Mouse (Mus musculus): ENCODE data around the gene Gm10188.

Gm10188 gene

DNA sequence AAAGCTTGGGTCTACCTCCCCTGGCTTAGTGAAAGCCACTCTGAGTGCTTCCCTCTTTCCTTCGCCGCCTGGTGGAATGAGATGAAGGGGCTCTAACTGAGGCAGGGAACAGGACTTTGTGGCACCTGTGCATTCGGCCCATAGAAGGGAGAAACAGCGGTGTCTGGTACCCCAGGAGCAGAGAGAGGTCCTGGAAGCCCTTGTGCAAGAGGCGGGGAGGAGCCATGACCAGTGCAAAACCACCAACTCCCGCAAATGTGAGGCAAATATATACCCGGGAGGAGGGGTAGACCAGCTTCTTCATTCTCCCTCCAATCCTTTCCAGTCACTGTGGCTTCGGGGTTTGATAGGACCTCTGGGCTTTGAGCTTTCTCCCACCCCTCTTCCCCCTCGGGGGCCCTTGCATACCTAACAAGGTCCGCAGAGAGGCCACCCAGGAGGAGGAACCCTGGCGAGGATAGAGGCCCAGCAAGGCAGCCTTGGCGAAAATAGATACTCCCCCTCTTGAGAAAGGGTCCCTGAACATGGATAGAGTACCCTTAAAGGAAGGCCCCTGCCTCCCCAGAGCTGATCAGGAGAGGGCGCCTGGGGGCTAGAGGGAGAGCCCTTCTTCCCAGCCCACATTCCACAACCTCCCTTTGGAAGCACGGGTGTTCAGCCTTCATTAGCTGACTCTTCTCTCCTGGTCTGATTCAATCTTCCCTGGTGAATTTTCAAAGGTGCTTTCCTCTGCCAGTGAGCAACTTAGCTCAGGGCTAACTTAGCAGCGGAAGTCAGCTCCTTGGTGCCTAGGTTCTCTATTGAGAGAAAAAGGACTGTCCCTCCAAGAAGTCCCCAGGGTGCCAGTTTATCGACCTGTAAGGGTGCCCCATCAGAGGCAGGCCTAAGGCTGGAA, 37.5 kb downstream of the Gm10188 start:
- no peak for DNase-seq

DNA sequence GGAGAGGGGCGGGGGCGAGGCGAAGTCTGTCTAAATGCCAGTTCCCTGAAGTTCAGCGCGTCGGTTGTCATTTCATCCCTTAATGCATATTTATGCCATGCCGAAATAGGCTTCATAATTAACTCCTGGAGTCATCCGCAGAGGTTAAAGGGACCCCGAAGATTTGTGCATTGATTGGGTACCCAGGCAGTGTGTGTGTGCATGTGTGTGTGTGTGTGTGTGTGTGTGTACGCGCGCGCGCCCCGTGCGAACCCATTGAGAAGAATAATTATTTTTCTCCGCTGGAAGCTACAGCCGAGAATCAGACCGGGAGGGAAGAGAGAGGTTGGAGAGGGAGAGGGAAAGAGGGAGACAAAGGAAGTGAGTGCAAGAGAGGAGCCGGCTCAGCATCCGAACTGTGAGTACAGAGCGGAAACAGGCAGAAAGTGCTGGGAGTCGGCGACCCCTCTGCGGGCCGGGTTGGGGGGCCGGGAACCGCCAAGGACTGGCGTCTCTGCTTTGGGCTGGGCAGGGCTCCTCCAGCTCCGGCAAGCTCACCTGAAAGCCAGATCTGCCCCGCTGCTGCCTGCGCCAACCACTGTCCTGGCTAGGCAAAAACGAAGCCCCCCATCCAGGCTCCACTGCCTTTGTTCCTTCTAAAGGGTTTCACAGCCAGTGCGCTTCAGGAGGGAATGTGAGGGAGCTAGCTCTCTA, 38.3 kb downstream of the Gm10188 start, which contains the start of the genes Lemd1 and AC124108.1:
TSS of gene Lemd1 (plus strand) at position 339 of the 693 bp plus-strand sequence.
TSS of gene AC124108.1 (plus strand) at position 365 of the 693 bp plus-strand sequence.
- no peak for DNase-seq

DNA sequence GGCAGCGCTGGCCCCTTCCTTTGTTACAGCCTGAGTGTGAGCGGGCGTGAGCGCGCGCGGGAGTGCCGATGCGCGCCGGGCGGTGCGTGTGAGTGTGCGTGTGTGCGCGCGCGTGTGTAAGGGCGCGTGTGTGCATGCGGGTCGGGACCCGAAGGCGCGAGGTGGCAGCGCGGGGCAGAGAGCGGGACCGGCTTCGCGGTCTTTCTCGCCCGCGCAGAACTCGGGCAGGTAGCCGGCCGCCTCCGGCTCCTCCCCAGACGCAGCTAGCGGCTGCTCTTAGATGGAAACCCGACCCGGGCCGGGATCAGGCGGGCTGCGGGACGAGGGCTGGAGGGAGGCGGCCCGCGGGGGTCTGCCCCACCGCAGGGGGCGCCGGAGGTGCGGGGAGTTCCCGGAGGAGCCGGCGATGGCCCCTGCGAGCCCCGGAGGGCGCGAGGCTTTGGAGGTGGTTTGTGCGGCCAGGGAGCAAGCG, 38.9 kb downstream of the Gm10188 start:
- DNase-seq = no peak

DNA sequence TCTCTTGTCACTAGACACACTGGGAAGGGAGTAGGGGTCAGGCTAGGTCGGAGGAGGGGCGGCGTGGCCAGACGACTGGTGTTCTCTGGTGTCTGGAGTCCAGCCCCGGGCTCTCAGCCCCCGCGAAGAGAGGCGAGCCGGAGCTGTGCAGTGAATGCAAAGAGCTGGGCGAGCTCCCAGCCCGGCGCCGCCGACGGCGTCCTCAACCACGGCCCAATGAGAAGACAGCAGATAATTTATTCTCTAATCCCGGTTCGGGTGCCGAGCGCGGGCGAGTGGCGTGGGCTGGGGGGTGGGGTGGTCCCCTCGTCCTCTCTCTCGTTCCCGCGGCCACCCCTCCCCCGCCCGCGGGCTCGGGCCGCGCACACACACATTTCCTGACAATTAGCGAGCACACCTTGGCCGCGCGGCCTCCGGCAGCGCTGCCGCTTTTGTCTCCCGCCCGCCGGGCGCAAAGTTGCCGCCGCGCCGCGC, 39.5 kb downstream of the Gm10188 start:
- no peak for DNase-seq

DNA sequence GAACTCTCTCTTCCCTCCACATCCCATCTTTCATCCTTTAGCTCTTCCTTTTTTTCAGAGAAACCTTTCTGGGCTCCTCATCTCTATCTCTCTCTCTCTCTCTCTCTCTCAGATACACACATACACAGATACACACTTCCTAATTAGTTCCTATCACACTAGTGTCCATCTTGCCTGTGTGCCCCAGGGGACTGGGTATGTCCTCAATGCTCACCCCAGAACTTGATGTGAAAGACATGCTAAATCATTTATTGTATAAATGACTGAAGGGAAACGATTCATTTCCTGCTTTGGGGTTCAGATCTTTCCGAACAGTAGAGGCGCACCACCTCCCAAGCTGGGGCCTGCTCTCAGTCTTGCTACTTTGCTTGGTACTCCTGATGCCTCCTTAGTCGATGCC, 40.3 kb downstream of the Gm10188 start:
- no peak for DNase-seq

DNA sequence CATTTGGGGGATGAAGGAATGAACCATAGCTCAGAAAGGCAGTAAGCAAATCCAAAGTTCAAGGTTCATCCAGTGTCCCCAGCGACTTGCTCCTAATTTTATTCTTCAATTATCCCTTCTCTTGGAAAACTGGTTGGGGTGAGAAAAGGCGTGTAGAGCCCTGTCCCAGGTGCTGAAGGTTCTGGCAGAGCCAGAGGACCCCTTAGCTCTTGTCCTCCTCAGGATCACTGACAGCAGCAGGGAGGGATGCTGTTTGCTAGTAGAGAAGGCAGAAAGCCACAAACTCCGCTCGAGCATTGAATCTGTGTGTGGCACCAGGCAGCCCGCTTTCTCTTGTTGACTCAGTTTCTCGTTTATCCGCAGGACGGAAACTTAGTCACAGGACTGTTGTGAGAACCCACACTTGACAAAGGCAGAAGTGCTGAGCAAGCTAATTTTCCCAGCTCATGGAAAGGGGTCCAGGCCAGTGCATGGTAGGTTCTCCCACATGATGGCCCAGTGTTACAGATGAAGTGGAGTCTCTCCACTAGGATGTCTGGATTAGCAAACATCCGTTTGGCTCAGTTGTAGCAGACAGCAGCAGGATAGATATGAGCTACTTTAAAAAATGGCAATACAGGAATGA, 41.0 kb downstream of the Gm10188 start:
- no peak for DNase-seq

DNA sequence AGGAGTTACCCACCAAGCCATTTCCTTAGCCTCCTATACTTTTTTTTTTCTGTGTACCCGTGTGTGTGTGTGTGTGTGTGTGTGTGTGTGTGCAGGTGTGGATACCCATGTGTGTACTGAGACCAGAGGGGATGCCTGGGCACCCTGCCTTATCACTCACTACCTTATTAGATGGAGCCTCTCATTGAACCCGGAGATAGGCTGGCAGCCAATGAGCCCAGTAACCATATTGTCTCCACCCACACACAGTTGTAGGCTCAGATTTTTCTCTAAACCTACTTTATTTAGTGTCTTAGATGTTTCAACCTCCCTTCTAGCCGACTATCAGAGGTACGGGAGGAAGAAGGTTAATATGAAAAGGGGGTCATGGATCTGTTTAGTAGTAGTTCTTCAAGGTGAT, 43.3 kb downstream of the Gm10188 start:
- no peak for DNase-seq
